Mouse (Mus musculus) adrenal gland, postnatal 4 days (tissue): ENCODE data around the gene Tmx4. TPM values are rescaled to one million over a fixed set of nuclear protein-coding genes. Genes with fewer than 3 reads are reported as not detected.
"Not testable (repeated sequence)": the region's sequence is repeated elsewhere in the genome, so short reads cannot be mapped to it uniquely, and the experiment has no call there.

Experiments
- DNase-seq, 2 experiments: peaks; one replicate each; pipeline ENCODE4 v3.0.0; 2021 to 2022; ENCODE audit warnings: low spot score in 2 of 2, mixed read lengths in 2 of 2
- long read RNA-seq, 2 experiments: library from polyadenylated mRNA; stranded (forward); transcript quantifications; one replicate each; pipeline ENCODE4 v2.0.0; 2021
- total RNA-seq, 2 experiments: library from RNA; stranded (reverse); gene quantifications; 2 replicates each; pipeline ENCODE4 v1.2.3; 2021

Tmx4 gene
- 10 to 100 TPM; 45.7 to 46.6 TPM for total RNA-seq
- long read RNA-seq, experiment 1, full-length matches to known transcripts = 1 of 4 reads
- long read RNA-seq, experiment 1, partial matches to known transcripts = 0 of 4 reads
- long read RNA-seq, experiment 1, other reads (novel, unspliced or antisense) = 3 of 4 reads
- long read RNA-seq, experiment 2, full-length matches to known transcripts = 36 of 48 reads
- long read RNA-seq, experiment 2, partial matches to known transcripts = 0 of 48 reads
- long read RNA-seq, experiment 2, other reads (novel, unspliced or antisense) = 12 of 48 reads

DNA sequence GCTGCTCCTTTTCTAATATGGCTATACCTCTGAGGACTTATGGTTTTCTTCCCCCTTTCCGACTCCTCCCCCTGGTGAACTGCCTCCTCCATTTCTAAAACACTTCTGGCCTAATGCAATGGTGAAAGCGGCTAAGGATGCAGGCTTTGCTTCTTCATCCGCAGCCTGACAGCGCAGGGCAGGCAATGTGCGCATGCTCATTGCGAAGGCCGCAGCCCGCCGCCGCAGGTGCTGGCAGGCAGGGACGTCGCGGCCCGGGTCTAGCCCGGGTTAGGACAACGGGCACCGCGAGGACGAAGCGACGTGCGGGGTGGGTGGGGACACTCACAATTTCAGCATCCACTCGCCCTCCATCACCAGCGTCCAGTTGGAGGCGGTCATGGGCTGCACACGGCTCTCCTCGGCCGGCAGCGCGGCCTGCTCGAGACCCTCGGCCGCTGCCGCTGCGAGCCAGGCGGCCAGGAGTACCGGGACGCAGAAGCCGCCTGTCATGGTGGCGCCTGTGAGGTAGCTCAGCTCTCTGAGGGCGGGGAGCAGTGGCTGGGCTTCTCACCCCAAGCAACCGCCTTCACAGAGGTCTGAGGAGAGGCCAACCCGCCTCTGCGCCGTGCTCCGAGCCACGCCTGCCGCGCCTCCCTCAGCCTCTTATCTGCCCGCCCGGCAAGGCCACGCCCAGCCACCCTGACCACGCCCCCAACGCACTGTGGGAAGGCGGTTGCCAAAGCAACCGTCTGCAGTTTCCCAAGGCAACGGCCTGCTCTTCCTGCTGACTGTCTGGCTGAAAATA, at the start of gene Tmx4:
Tmx4 (minus strand) TSS at position 632 of the 787 bp plus-strand sequence.
- peak; percentile 96 to 99 for DNase-seq

DNA sequence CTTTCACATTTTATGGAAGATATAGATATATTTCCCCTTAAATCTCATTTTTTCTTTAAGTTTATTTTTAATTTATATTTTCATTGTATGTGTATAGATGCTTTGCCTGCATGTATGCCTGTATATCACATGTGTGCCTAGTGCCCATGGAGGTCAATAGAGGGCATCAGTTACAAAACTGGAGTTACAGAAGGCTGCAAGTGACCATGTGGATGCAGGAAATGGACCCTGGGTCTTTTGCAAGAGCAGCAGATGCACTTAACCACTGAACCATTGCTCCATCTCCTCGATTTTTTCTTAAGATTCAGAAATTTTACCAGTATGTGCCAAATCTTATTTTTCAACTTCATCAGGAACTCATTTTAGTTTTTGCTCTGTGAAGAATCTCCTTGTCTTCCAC, 48.2 kb upstream of the Tmx4 start:
- no peak for DNase-seq

DNA sequence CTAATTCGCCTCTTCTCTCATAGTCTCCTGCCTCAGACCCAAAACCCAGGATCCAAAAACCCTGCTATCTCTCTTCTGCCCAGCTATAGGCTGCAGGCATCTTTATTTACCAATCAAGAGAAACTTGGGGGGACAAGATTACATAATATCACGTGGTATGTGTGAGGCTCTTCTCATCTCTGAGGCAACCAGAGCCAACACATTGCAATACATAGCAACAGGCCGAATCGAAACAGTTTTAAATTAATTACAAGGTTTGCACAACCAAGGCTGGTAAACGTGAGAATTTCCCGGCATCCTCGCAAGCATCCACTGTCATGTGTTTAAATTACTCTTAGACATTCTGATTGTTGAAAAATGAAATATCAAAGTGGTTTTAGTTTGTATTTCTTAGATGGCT, 47.1 kb upstream of the Tmx4 start:
- DNase-seq = no peak

DNA sequence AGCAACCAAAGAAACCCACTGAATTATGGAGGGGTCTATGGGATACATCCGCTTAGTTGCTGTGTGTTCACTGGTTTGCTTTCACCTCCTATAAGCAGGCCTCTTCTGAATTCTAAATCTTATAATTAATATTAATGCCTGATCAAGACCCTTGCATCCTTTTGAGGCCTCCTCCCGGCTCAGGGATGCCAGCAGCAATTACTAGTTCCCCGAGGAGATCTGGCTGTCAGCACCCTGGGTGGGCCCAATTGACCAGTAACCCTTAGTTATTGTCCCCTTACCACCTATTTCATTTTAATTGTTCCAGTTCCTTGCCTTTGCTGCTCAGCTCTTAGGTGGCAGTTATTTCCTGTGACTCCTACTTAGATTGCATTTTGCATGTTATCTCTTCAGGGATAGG, 38.4 kb upstream of the Tmx4 start:
- no peak for DNase-seq

DNA sequence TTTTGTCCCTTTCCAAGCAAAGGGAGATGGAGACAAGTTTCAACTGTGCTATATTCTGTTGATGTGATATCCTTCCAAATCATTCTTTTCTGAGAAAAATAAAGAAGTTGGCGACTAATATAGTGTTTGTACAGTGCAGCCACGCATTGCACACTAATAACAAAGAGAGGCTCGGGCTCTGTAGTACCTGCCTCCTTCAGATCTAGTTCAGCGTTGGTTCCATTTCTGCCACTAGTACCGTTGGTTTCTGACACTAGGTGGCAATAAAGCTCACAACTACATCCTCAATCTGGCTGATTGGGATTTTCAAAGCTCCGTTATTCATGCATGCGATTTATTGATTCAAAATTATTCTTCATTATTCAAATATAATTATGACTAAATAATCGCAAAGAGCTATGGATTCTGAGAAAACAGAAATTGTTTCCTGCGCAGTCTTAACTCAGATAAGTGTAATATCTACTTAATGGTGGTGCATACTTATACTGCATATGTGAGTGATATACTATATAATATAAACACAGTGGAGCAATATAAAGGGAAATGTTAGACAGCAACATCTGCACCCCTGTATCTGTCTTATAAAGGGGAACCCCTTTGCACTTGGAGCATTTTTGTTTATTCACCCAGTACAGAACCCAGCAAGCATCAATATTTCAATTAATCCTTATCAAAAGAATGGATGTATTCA, 37.5 kb upstream of the Tmx4 start:
- DNase-seq = no peak

DNA sequence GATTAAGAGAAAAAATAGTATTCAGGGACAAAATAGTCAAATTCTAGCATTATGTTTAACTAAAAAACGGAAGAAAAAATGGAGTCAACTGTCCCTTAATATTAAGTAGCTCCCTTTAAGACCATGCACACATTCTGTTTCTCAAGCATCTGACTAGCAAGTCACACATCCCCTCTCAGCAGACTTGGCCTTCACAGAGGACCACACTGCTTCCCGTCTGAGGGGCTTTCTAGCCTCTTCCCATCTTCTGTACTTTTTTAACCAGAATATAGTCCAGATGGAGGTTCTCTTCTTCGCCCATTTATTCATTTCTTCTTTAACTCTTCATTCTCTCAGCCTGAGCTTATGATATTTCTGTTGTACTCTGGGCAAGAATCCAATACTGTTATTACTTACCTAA, 35.6 kb upstream of the Tmx4 start:
- DNase-seq = no peak

DNA sequence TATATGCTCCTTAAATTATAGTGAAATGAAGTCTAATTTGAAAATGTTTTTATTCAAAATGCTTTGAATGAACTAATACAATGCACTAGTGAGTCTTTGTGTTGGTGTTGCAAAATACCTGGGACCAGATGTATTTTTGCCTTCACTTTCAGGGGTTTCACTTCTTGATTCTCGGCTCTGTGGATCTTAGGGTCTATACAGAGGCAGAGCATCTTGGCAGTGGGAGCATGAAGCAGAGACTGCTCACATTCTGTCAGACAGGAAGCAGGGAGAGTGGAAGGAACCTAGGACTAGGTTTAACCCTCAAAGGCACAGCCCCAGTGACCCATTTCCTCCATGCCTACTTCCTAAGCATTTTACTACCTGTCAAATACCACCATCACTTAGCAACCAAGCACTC, 31.5 kb upstream of the Tmx4 start:
- no peak for DNase-seq

DNA sequence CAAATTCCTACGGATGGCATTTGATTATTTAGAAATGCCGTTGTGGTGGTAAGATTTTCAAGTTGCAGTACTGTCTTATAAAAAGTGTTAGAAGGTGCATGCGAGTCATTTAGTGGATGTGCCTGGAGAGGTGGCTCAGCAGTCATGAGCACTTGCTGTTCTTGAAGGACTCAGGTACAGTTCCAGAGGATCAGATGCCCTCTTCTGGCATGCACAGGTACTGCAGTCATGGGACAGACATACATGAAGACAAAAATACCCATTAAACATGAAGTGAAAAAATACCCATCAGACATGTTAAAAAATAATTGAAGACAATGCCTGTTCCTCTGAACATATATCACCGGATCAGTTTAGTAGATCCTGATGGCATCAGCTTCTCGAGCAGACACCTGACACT, 29.7 kb upstream of the Tmx4 start:
- peak in 1 of 2 experiments; percentile 21 for DNase-seq

DNA sequence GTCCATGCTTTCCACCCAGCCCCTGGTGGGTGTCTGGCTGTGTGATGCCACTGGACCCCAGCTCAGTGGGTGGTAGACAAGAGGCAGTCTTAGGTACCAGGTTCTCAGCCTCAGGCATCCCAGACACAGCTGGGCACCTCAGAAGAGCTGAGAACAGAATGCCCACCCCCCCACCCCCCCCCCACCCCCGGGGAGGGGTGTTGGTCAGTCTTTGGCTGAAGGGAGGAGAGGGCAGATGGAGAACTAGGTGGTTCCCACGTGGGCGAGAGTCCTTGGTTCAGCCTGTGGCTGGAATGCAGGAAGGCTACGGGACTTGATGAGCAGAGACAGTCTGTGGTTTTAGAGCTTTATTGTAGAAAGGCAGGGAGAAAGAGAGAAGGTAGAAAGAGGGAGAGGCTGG, 12.5 kb upstream of the Tmx4 start:
- DNase-seq = no peak

DNA sequence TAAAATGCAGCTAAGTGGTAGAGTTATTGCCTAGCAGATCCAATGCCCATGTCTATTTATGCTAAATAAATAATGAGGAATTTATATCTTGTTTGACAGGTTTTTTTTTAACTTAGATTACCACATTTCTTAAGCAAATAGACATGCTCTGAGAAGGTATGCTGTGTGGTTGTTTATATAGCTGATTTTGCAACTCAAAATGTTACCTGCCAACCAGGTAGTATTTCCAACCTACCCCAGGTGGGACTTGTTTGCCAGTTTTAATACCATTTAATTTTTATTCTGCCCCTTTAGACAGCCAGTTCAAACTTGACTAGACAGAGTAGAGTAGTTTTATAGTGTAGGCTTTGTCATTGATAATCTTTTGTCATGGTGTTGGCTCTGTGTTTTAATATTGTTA, 10.7 kb upstream of the Tmx4 start:
- DNase-seq = no peak

DNA sequence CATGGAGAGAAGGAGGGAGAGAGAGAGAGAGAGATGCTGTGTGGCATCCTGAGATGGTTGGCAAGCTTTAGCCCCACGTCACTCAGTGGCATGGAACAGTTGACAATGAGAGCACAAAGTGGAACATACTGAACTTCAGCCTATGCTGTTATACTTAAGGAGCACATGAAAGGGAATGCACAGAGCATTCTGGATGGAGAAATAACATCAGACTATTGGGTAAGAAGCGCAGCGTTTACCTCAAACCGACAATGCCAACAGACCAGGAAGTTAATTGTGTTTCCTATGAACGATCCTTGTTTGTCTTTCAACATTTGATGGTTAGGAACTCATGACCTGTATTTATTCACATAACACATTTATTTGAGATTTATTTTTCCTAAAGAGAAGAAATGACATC, 8.8 kb upstream of the Tmx4 start:
- no peak for DNase-seq

DNA sequence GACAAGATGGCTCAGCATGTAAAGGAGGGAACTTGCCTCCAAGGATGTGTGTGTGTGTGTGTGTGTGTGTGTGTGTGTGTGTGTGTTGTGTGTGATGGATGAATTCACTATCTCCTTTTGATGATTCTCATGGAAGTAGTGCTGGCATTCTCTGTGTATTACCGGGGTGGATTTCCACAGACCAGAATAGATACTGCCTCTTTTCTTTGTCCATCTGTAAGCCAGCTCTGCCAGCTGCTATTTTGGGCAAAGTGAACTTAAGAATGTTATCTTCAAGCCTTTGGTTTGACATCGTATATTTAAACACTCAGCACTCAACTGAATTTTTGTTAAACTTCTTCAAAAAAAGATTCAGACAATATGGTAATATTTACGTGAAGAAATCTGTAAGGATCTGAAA, 5.1 kb upstream of the Tmx4 start:
- DNase-seq = no peak

DNA sequence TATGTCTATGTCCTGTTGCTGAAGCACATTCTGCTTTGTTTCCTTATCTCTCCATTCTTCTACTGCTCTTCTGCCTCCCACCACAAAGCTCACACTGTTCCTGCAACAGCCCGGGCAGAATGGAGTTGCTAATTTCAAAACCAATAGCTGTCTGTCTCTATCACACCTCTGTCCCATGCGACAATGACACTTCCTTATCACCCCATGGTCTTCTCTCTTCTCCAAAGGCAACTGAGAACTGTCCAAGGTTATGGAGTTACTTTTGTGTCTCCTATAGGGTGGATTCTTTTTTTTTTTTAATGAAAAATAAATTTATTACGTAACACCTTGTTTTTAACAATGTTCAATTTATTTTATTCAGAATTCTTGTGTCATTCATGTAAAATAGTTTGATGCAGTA, 1.8 kb upstream of the Tmx4 start:
- DNase-seq = no peak

DNA sequence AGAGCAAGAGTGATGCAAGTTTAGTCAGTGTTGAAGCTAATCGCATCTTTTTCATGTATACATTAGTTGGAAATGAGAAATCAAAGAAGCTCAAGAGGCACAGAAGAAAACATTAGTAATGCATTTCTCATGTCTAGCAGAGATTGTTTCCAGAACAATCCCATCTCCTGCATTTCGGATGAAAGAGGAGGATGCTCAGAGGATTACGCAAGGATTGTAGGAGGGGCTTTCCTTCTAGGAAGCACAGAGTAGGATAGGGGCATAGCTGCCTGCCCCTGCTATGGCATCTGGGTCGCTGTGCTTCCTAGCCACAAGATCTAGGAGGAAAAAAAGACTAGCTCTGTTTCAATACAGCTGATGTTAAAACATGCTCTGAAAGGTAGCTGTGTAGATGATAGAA, 1.2 kb upstream of the Tmx4 start:
- no peak for DNase-seq

DNA sequence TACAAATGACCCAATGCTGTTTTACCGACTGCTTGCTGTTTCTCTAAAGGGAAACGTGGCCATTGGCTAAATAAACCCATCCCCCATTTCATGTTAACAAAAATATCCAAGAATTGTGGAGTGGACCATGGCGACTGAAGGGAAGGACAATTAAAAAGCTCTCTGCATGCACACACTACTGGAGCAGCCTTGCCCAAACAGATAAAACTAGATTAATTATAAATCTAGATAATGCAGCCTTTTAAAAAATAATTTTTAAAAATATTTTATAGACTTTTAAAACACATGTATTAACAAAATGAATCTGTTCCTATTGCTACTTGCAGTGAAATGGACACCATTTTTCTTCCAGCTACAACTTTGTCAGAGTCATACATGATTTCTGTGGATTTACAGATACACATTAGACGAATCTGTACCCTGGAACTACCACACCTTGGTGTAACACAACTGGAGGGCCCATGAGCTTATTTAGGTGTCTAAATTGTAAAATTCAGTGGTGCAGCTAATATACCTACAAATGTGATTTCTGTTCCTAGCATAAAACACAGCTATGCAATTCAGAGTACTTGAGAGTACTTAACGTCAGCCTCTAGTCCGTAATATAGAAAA, 462 bp upstream of the Tmx4 start:
- DNase-seq = no peak

DNA sequence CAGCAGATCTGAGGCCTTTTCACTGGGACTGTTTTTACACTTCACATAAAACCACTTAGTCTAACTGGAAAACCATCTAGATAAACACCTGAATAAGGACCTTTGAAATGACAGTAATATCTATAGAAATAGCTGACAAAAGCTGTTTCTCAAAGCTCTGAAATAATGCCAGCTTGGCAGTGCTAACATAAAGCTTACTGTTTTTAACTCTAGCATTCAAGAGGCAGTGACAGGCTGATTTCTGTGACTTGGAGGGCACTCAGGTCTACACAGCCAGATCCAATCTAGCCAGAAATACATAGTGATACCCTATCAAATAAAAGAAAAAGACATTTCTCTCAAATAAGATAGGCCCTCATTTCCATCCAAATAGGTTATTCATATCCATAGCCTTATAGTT, 1.6 kb downstream of the Tmx4 start:
- DNase-seq = no peak

DNA sequence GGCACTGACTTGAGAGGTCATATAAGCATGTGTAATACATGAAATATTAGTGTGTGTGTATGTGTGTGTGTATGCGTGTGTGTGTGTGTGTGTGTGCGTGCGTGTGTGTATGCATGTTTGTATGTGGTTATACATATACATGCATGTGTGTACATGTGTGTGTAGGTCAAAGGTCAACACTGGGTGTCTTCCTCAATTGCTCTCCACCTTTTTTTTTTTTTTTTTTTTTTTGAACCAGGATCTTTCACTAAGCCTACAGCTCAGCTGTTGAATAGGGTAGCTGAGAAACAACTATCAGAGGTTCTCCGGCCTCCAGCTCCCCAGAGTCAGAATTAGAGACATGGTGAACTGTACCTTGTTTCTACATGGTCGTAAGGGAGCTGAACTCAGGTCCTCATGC, 2.6 kb downstream of the Tmx4 start:
- no peak for DNase-seq

DNA sequence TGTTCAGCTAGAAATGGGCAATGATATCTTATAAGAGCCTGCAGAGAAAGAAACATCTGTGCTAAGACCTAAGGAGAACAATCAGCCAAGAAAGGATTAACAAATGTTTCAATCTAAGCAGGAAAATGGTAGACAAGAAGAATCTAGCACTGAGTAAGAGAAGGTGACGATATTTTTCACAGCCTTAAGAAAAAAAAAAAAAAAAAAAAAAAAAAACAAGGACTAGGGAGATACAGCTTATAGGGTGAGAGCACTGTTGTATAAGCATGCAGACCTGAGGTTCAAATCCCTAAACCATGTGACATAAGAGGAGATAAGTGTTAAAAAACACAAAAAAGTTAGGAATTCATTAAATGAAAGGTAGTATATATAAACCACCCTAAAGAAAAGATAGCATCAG, 3.5 kb downstream of the Tmx4 start:
- no peak for DNase-seq

DNA sequence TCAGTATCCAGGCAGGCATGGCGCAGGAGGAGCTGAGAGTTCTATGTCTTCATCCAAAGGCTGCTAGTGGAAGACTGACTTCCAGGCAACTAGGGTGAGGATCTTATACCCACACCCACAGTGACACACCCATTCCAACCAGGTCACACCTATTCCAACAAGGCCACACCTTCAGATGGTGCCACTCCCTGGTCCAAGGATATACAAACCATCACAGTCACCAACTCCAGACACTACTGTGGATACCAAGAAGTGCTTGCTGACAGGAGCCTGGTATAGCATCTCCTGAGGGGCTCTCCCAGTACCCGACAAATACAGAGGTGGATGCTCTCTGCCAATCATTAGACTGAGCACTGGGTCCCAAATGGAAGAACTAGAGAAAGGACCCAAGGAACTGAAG, 15.4 kb downstream of the Tmx4 start:
- not testable (repeated sequence) for DNase-seq

DNA sequence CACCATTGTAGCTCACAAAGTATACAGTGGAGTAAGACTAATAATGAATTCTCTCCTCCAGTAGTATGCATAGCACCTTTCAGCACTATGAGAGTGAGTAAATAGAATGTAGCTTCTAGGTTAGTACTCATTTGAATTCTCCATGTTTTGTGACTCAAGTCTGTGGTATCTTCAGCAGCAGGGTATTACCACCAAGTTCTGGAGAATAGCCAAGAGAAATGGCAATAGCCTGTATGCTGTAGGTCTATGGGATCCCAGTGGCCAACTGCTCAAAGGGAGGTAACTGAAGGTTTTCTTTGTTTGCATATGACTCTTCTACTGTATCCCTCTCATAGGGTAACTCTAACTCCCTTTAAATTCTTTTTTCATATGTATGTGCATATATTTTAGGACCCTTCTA, 39.0 kb downstream of the Tmx4 start:
- DNase-seq = no peak

DNA sequence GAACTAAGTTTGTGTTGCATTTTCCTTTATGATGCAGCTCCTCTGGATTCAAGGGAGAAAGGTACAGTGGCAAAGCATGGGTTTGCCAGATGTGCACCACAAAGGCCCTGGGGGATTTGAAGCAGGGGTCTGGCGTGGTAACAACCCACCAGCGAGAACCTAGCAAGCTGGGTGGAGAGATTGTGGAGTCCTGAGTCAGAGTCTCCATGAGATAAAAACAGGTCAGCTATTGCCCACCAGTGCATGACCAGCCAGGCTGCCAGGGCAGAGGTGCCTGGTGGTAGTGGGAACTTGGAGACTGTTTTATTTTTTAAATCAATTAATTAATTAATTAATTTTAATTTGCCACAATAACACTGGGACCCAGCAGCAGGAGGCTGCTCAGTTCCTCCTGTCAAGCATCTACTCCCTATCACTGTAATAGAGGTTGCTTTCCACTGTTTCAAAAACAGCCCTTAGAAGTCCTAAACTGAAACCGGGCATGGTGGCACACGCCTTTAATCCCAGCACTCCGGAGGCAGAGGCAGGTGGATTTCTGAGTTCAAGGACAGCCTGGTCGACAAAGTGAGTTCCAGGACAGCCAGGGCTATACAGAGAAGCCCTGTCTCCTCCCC, 52.8 kb downstream of the Tmx4 start:
- no peak for DNase-seq

DNA sequence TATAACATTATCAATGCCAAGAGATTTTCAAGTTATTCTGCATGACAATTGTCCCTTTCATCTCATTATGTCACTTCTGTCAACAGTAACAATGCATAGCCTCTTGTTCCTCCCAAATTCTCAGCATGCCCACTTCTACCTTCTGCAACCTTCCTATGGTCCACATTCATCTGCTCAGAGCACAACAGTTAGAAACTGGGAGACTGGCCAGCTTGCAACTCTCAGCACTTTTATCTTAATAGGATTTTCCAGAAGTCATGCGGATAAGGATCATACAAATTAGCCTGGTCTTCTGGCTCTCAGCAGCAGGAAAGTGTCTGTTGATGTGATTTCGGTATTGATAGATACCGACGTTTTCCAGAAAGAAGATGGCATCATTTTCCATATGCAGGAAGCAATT, 58.7 kb downstream of the Tmx4 start:
- DNase-seq = no peak
